ENCODE assay signal across 9 mouse cellular contexts in the genomic region with DNA sequence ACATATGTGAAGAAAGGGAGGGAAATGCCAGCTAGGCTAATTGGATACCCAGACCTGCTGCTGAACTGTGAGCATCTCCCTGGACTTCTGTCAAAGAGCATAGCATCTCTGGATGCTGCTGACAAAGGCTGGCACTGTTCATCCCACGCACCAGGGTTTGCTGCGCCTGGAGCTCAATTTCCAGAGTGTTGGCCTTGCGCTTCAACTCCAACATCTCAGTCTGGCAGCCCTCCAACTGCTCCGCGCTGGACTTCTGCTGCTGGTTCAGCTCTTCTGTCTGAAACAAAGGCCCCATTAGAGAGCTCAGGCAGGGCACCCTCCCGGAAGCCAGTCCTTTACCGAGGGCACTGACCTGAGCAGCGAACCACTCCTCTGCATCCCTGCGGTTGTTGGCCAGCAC. TPM values are rescaled to one million over a fixed set of nuclear protein-coding genes. Genes with fewer than 3 reads are reported as not detected.
DNase-seq lines count a peak whose midpoint lies in the region; ATAC-seq lines count a peak whose summit lies in the region.
"Had no signal": no experiment of that assay in that cellular context is flagged by ENCODE, and none has a peak within 500 bp of the region (broad histone marks: within the 10 kb centered on the region; RNA-seq: fewer than 3 reads in every experiment).

No protein-coding gene starts in this region.

- 35% methylated on average over 9 of the region's 9 CpGs for WGBS in lung, embryonic 15.5 days

- no peaks in the 10 kb centered on the region for H3K36me3 ChIP-seq in lung, embryonic 15.5 days

- H3K9ac ChIP-seq in lung, embryonic 15.5 days: no peak overlapping the region

- H3K4me3 ChIP-seq in lung, embryonic 15.5 days: no peak overlapping the region
- H3K4me3 ChIP-seq: megakaryocyte, embryonic 14.5 days had no signal

- no peaks in the 10 kb centered on the region for H3K9me3 ChIP-seq in lung, embryonic 15.5 days
- H3K9me3 ChIP-seq: megakaryocyte, embryonic 14.5 days had no signal

- ATAC-seq in lung, embryonic 15.5 days (ENCODE audit: borderline replicate concordance, extremely low read depth, low FRiP score, low TSS enrichment): no peak
- ATAC-seq in CD4-positive, CD25-positive, alpha-beta regulatory T cell, adult 4 months: no peak

- peak overlapping the region; percentile 8; the same call in 1 of the 2 replicates for H3K4me2 ChIP-seq in lung, embryonic 15.5 days

- H3K4me1 ChIP-seq in lung, embryonic 15.5 days: 0 out of 2 replicates have a peak, but pooled peaks cover 6% of the 10 kb centered on the region
- H3K4me1 ChIP-seq: megakaryocyte, embryonic 14.5 days had no signal

- DNase-seq in lung, postnatal 36 days: no peak
- DNase-seq in cerebellum, adult 9-11 months: peak; percentile 41
- DNase-seq in kidney, postnatal 4 days: peak; percentile 55 to 67
- peak; percentile 13 for DNase-seq in mesoderm, embryonic 11.5 days (ENCODE audit: low read depth, low spot score)
- DNase-seq in spleen, postnatal 36 days (ENCODE audit: low spot score in 2 of 2): no peak

- no peaks in the 10 kb centered on the region for H3K27me3 ChIP-seq in lung, embryonic 15.5 days

- peak overlapping the region; percentile 68; the same call in 1 of the 2 replicates for H3K27ac ChIP-seq in lung, embryonic 15.5 days

RNA-seq across cellular contexts. Expression of a gene that starts 3.2 kb away (rescaled TPM):
- not detected in 2 replicates for polyA plus RNA-seq in lung, embryonic 15.5 days (2015; fragmentation: Nextera tagmentation; extraction: Ambion mirVana)
- polyA plus RNA-seq in CD4-positive, CD25-positive, alpha-beta regulatory T cell, adult 4 months (2017; shearing (Covaris generic)): not detected
- polyA plus RNA-seq: testis, adult 2 months had no signal

RNA-seq across cellular contexts. Expression of a gene that starts 10.9 kb away (rescaled TPM):
- polyA plus RNA-seq in lung, embryonic 15.5 days (2015; fragmentation: Nextera tagmentation; extraction: Ambion mirVana): not detected in 2 replicates
- not detected for polyA plus RNA-seq in CD4-positive, CD25-positive, alpha-beta regulatory T cell, adult 4 months (2017; shearing (Covaris generic))
- polyA plus RNA-seq: testis, adult 2 months had no signal

RNA-seq across cellular contexts. Expression of a gene that starts 16.9 kb away (rescaled TPM):
- not detected in 2 replicates for polyA plus RNA-seq in lung, embryonic 15.5 days (2015; fragmentation: Nextera tagmentation; extraction: Ambion mirVana)
- not detected for polyA plus RNA-seq in CD4-positive, CD25-positive, alpha-beta regulatory T cell, adult 4 months (2017; shearing (Covaris generic))
- polyA plus RNA-seq: testis, adult 2 months had no signal

RNA-seq across cellular contexts. Expression of a gene that starts 18.6 kb away (rescaled TPM):
- polyA plus RNA-seq in lung, embryonic 15.5 days (2015; fragmentation: Nextera tagmentation; extraction: Ambion mirVana): not detected in 2 replicates
- polyA plus RNA-seq in CD4-positive, CD25-positive, alpha-beta regulatory T cell, adult 4 months (2017; shearing (Covaris generic)): not detected

RNA-seq across cellular contexts. Expression of a gene that starts 19.5 kb away (rescaled TPM):
- not detected in 2 replicates for polyA plus RNA-seq in lung, embryonic 15.5 days (2015; fragmentation: Nextera tagmentation; extraction: Ambion mirVana)
- not detected for polyA plus RNA-seq in CD4-positive, CD25-positive, alpha-beta regulatory T cell, adult 4 months (2017; shearing (Covaris generic))
- polyA plus RNA-seq: testis, adult 2 months had no signal

Comparison
In these comparisons a context has a peak if more than half of its experiments do, and no peak if none do; other contexts are left out.
1. DNase-seq: peak in cerebellum, adult 9-11 months (single experiment), kidney, postnatal 4 days (2 of 2) and mesoderm, embryonic 11.5 days (single experiment); none in lung, postnatal 36 days (single experiment) and spleen, postnatal 36 days (0 of 2).